Mouse (Mus musculus) kidney, embryonic 14.5 days (tissue): ENCODE results near the gene Hnrnpab. TPM values are rescaled to one million over a fixed set of nuclear protein-coding genes. Genes with fewer than 3 reads are reported as not detected.

ENCODE experiments used
- ATAC-seq: fragments of 200-750 bp; cut with Nextera tagmentation; 2 replicates; pipeline ENCODE4 v1.8.0; 2017; ENCODE audit warnings: moderate number of reproducible peaks, mild to moderate bottlenecking, moderate TSS enrichment, moderate library complexity; ENCODE audit not compliant: low FRiP score, low TSS enrichment
- H3K27ac ChIP-seq: fragments of 300-500 bp; sonication (generic); 2 replicates; pipeline ENCODE4 v1.5.1; 2014; ENCODE audit warnings: low read depth, mild to moderate bottlenecking, low read length, moderate library complexity, mixed read lengths
- H3K27me3 ChIP-seq: fragments of 300-500 bp; sonication (generic); 2 replicates; pipeline ENCODE4 v1.6.1; 2014; ENCODE audit warnings: mild to moderate bottlenecking, low read length; ENCODE audit not compliant: control insufficient read depth, insufficient read depth
- H3K36me3 ChIP-seq: fragments of 300-500 bp; sonication (generic); 2 replicates; pipeline ENCODE4 v1.6.1; 2014; ENCODE audit warnings: low read length, mixed read lengths; ENCODE audit not compliant: control insufficient read depth, insufficient read depth
- H3K4me1 ChIP-seq: fragments of 300-500 bp; sonication (generic); 2 replicates; pipeline ENCODE4 v1.6.1; 2014; ENCODE audit warnings: low read length, mixed read lengths; ENCODE audit not compliant: control insufficient read depth, insufficient read depth
- H3K4me2 ChIP-seq: fragments of 300-500 bp; sonication (generic); replicated peaks from 2 replicates; pipeline ENCODE4 v1.6.1; 2014; ENCODE audit warnings: low read depth, mild to moderate bottlenecking, low read length
- H3K4me3 ChIP-seq: fragments of 300-500 bp; sonication (generic); 2 replicates; pipeline ENCODE4 v1.5.1; 2014; ENCODE audit warnings: mild to moderate bottlenecking, low read length
- H3K9ac ChIP-seq: fragments of 300-500 bp; sonication (generic); 2 replicates; pipeline ENCODE4 v1.6.1; 2014; ENCODE audit warnings: low read depth, mild to moderate bottlenecking, low read length, moderate library complexity
- H3K9me3 ChIP-seq: fragments of 300-500 bp; sonication (generic); 2 replicates; pipeline ENCODE4 v1.6.1; 2016; ENCODE audit warnings: low read length; ENCODE audit not compliant: control insufficient read depth
- WGBS: fragments of 180-500 bp; shearing (Covaris S2); extraction: QIAGEN DNeasy Blood & Tissue Kit; methylation state at CpG from one replicate; pipeline ENCODE4 v1.1.7; 2014; 5-methylcytosine and 5-hydroxymethylcytosine counted together
- polyA plus RNA-seq: library from polyadenylated mRNA; unstranded; fragments of >200 nt; fragmentation: Nextera tagmentation; extraction: Ambion mirVana; gene quantifications from 2 replicates; pipeline ENCODE4 v1.2.1, GENCODE M21; 2014

Gene Hnrnpab
- polyA plus RNA-seq, 1 experiment from 2014 or later, result 680 TPM

- Histone ChIP-seq H3K4me3 (peak overlapping the region; percentile 97), H3K4me2 (peak overlapping the region; percentile 87), H3K4me1 (peaks cover 18% of the 10 kb centered on the region), H3K27ac (peak overlapping the region; percentile 97), H3K36me3 (peaks cover 48% of the 10 kb centered on the region), H3K27me3 (no peaks in the 10 kb centered on the region), H3K9me3 (no peaks in the 10 kb centered on the region), H3K9ac (peak overlapping the region; percentile 95)
- ATAC-seq, result peak; percentile 77
- under 1% methylated on average over 73 of the region's 81 CpGs for WGBS
Measured at GRCm38 (mm10) chr11:51605602-51606446, 823 bp downstream of the Hnrnpab start.

GRCm38 (mm10) chr11:51602253-51602652 is 4.4 kb downstream of the Hnrnpab start:
- Histone ChIP-seq H3K4me1 (peaks cover 18% of the 10 kb centered on the region), H3K4me2 (no peak overlapping the region), H3K36me3 (peaks cover 84% of the 10 kb centered on the region), H3K9ac (no peak overlapping the region), H3K9me3 (no peaks in the 10 kb centered on the region), H3K27ac (no peak overlapping the region), H3K4me3 (no peak overlapping the region), H3K27me3 (no peaks in the 10 kb centered on the region)
- WGBS, result 80% methylated on average over 3 of the region's 3 CpGs
- ATAC-seq, result no peak

- Histone ChIP-seq H3K27me3 (no peaks in the 10 kb centered on the region), H3K9me3 (no peaks in the 10 kb centered on the region), H3K4me2 (no peak overlapping the region), H3K36me3 (peaks cover 97% of the 10 kb centered on the region), H3K27ac (no peak overlapping the region), H3K4me1 (0 out of 2 replicates have a peak, but pooled peaks cover 4% of the 10 kb centered on the region), H3K9ac (no peak overlapping the region), H3K4me3 (no peak overlapping the region)
- ATAC-seq, result no peak
- 82% methylated on average over 2 of the region's 2 CpGs for WGBS
Measured at GRCm38 (mm10) chr11:51597553-51597952, 9.1 kb downstream of the Hnrnpab start.

GRCm38 (mm10) chr11:51595459-51596083 is 11.1 kb downstream of the Hnrnpab start:
- Histone ChIP-seq H3K4me3 (no peak overlapping the region), H3K36me3 (peaks cover 95% of the 10 kb centered on the region), H3K27me3 (no peaks in the 10 kb centered on the region), H3K9ac (no peak overlapping the region), H3K4me2 (no peak overlapping the region), H3K9me3 (no peaks in the 10 kb centered on the region), H3K27ac (no peak overlapping the region), H3K4me1 (no peaks in the 10 kb centered on the region)
- ATAC-seq, result no peak
- 92% methylated on average over 1 of the region's 1 CpGs for WGBS

- Histone ChIP-seq H3K9me3 (no peaks in the 10 kb centered on the region), H3K36me3 (peaks cover 92% of the 10 kb centered on the region), H3K4me3 (no peak overlapping the region), H3K4me1 (no peaks in the 10 kb centered on the region), H3K9ac (no peak overlapping the region), H3K4me2 (no peak overlapping the region), H3K27ac (no peak overlapping the region), H3K27me3 (no peaks in the 10 kb centered on the region)
- ATAC-seq, result no peak
- WGBS, result 68% methylated on average over 3 of the region's 3 CpGs
Measured at GRCm38 (mm10) chr11:51594715-51595350, 11.8 kb downstream of the Hnrnpab start.

GRCm38 (mm10) chr11:51593849-51594248 is 12.8 kb downstream of the Hnrnpab start:
- Histone ChIP-seq H3K27me3 (no peaks in the 10 kb centered on the region), H3K4me2 (no peak overlapping the region), H3K9ac (no peak overlapping the region), H3K4me3 (no peak overlapping the region), H3K9me3 (no peaks in the 10 kb centered on the region), H3K27ac (no peak overlapping the region), H3K4me1 (no peaks in the 10 kb centered on the region), H3K36me3 (peaks cover 92% of the 10 kb centered on the region)
- 88% methylated on average over 6 of the region's 6 CpGs for WGBS
- no peak for ATAC-seq

- no peak overlapping the region for H3K9ac ChIP-seq
- ATAC-seq, result no peak
- no peak overlapping the region for H3K27ac ChIP-seq
- 91% methylated on average over 4 of the region's 4 CpGs for WGBS
- no peaks in the 10 kb centered on the region for H3K27me3 ChIP-seq
- H3K4me2 ChIP-seq, result no peak overlapping the region
- H3K4me1 ChIP-seq, result no peaks in the 10 kb centered on the region
- H3K4me3 ChIP-seq, result no peak overlapping the region
- H3K36me3 ChIP-seq, result peaks cover 91% of the 10 kb centered on the region
- H3K9me3 ChIP-seq, result no peaks in the 10 kb centered on the region
Measured at GRCm38 (mm10) chr11:51593368-51593767, 13.3 kb downstream of the Hnrnpab start.

- Histone ChIP-seq H3K27ac (no peak overlapping the region), H3K9me3 (no peaks in the 10 kb centered on the region), H3K27me3 (no peaks in the 10 kb centered on the region), H3K4me3 (no peak overlapping the region), H3K4me2 (no peak overlapping the region), H3K4me1 (no peaks in the 10 kb centered on the region), H3K9ac (no peak overlapping the region), H3K36me3 (peaks cover 91% of the 10 kb centered on the region)
- WGBS, result 86% methylated on average over 7 of the region's 7 CpGs
- no peak for ATAC-seq
Measured at GRCm38 (mm10) chr11:51591915-51592314, 14.7 kb downstream of the Hnrnpab start.

GRCm38 (mm10) chr11:51591168-51591567 is 15.5 kb downstream of the Hnrnpab start:
- peaks cover 90% of the 10 kb centered on the region for H3K36me3 ChIP-seq
- WGBS, result 49% methylated on average over 7 of the region's 7 CpGs

More at GRCm38 (mm10) chr11:51591168-51591567, 15.5 kb downstream of the Hnrnpab start:
- ATAC-seq, result no peak
- Histone ChIP-seq H3K4me3 (no peak overlapping the region), H3K27me3 (no peaks in the 10 kb centered on the region), H3K9ac (no peak overlapping the region), H3K27ac (no peak overlapping the region), H3K4me1 (no peaks in the 10 kb centered on the region), H3K4me2 (no peak overlapping the region), H3K9me3 (no peaks in the 10 kb centered on the region)
